Mouse (Mus musculus): ENCODE results near the gene Met. TPM values are rescaled to one million over a fixed set of nuclear protein-coding genes. Genes with fewer than 3 reads are reported as not detected.

The Met gene
- total RNA-seq (2012; rRNA removed) (0.13 and 0.34 TPM in 2 replicates), total RNA-seq (2014; rRNA removed) (0.26 and 0.39 TPM in 2 replicates), polyA plus RNA-seq (2012; ENCODE audit: insufficient read length, low read depth) (0.53 TPM in 2 replicates)

DNA sequence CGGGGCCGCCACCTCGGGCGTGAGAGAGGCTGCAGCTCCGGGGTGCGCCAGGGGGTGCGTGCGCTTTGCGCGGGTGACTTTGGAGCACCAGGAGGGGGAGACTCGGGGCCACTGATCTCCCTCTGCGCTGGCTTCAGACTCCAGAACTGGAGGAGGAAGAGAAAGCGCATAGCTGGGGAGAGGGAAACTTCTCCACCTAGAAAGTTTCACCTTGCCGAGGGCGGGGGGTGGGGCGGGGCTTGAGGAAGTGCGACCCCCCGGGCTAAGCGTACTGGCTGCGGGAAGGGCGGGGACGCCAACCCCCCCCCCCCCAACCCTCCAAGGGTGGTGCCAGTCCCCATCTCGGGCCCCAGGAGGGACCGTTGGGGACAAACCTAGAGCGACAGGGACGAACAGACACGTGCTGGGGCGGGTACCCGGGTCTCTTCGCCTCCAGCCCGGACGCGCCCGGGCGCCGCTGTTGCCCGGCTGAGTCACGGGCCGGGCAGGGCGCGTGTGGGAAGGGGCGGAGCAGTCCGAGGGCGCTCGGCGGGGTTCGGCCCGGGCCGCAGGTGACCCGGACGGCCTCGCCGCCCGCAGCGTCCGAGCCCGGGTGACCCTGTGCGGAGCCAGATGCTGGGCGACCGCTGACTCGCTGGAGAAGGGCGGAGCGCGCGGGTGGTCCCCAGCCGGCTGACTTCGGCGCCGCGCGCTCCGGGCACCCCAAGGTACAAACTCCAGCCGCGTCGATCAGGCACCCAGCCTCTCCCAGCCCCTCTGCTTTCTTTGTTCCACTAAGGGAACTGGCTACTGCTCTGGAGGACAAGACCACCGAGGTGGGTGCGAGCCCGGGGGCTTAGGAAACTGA lies at the start of gene Met:
Met (plus strand) TSS at position 367 of the 847 bp plus-strand sequence.
- DNase-seq (ENCODE audit: extremely low read depth): peak; percentile 23
- in situ Hi-C loops (cut with MboI; ENCODE audit: low pct_ligation_motif_present, low pct_unique_long_range_greater_than_20kb, low sequenced_read_pairs): no loop called here
- H3K27ac ChIP-seq (ENCODE audit: insufficient read depth, low read depth): no peak within 1 kb of the TSS

GRCm38 (mm10) chr6:17418226-17418625 lies 45.4 kb upstream of the Met start:
- H3K27ac ChIP-seq (ENCODE audit: insufficient read depth, low read depth): no peak overlapping the region
- in situ Hi-C loops (cut with MboI; ENCODE audit: low pct_ligation_motif_present, low pct_unique_long_range_greater_than_20kb, low sequenced_read_pairs) (no loop called here), dilution Hi-C loops (cut with MboI; ENCODE audit: extremely low pct_ligation_motif_present, extremely low pct_unique_long_range_greater_than_20kb, low sequenced_read_pairs) (no loop called here)
- no peak for TF ChIP-seq ZNF384 (IDR thresholded peaks at IDR 0.05; ENCODE audit: low read depth, low read length)
- TF ChIP-seq ZKSCAN1 (IDR thresholded peaks at IDR 0.05; ENCODE audit: borderline replicate concordance, low read depth, low read length): no peak
- TF ChIP-seq BHLHE40 (IDR thresholded peaks at IDR 0.05; ENCODE audit: low read depth, low read length): no peak
- TF ChIP-seq SMC3 (IDR thresholded peaks at IDR 0.05; ENCODE audit: low read depth, low read length): no peak
- TF ChIP-seq POLR2A (IDR thresholded peaks at IDR 0.05; ENCODE audit: low read depth, low read length): no peak
- TF ChIP-seq KAT2A (IDR thresholded peaks at IDR 0.05; ENCODE audit: insufficient replicate concordance, low read length): no peak
- TF ChIP-seq JUND (conservative IDR thresholded peaks at IDR 0.05; ENCODE audit: low read depth, low read length): no peak
- H3K27me3 ChIP-seq (replicated peaks): no peaks in the 10 kb centered on the region
- H3K4me1 ChIP-seq (ENCODE audit: control insufficient read depth in 1 of 2, insufficient read depth in 2 of 2): no peaks in the 10 kb centered on the region
- no peak overlapping the region for H3K4me3 ChIP-seq (replicated peaks in 1 of 3; ENCODE audit: low read depth in 2 of 3, low read length in 2 of 3, poor library complexity in 1 of 3)
- H3K36me3 ChIP-seq (replicated peaks in 1 of 2; ENCODE audit: control insufficient read depth in 1 of 2, insufficient read depth in 1 of 2, low read length in 1 of 2): no peaks in the 10 kb centered on the region
- no peak for DNase-seq (ENCODE audit: extremely low read depth)
- peak overlapping the region; percentile 29 for H3K4me2 ChIP-seq (ENCODE audit: insufficient read depth, low read depth, poor library complexity, severe bottlenecking)
- H3K9me3 ChIP-seq (replicated peaks; ENCODE audit: low read length): no peaks in the 10 kb centered on the region
- no peak overlapping the region for H3K9ac ChIP-seq (ENCODE audit: insufficient read depth, low read depth)
- no peaks in the 10 kb centered on the region for H3K79me2 ChIP-seq (replicated peaks; ENCODE audit: control insufficient read depth, extremely low read depth, insufficient read depth, poor library complexity, severe bottlenecking)

More for the DNA sequence above, at the start of gene Met:
- peak; percentile 24 for TF ChIP-seq SMC3 (IDR thresholded peaks at IDR 0.05; ENCODE audit: low read depth, low read length)
- TF ChIP-seq RCOR1 (conservative IDR thresholded peaks at IDR 0.05; ENCODE audit: low read depth, low read length): no peak
- peak; percentile 85 for TF ChIP-seq BHLHE40 (IDR thresholded peaks at IDR 0.05; ENCODE audit: low read depth, low read length)
- TF ChIP-seq CTCF (conservative IDR thresholded peaks at IDR 0.05 in 1 of 2, IDR thresholded peaks at IDR 0.05 in 1 of 2; ENCODE audit: low read depth in 2 of 2, low read length in 2 of 2): peak in 1 of 2 experiments; percentile 53; a peak in 2 of 4 replicates
- no peak for TF ChIP-seq ZKSCAN1 (IDR thresholded peaks at IDR 0.05; ENCODE audit: borderline replicate concordance, low read depth, low read length)
- peak; percentile 29 for TF ChIP-seq RAD21 (IDR thresholded peaks at IDR 0.05; ENCODE audit: low read depth, low read length)
- Histone ChIP-seq H3K79me2 (replicated peaks; ENCODE audit: control insufficient read depth, extremely low read depth, insufficient read depth, poor library complexity, severe bottlenecking) (no peaks in the 10 kb centered on the region), H3K36me3 (replicated peaks in 1 of 2; ENCODE audit: control insufficient read depth in 1 of 2, insufficient read depth in 1 of 2, low read length in 1 of 2) (no peaks in the 10 kb centered on the region), H3K4me1 (ENCODE audit: control insufficient read depth in 1 of 2, insufficient read depth in 2 of 2) (peaks cover 2 to 4% of the 10 kb centered on the region in 2 experiments; a peak in 3 of 4 replicates), H3K9ac (ENCODE audit: insufficient read depth, low read depth) (no peak within 1 kb of the TSS), H3K4me2 (ENCODE audit: insufficient read depth, low read depth, poor library complexity, severe bottlenecking) (peak within 1 kb of the TSS; percentile 86), H3K9me3 (replicated peaks; ENCODE audit: low read length) (no peaks in the 10 kb centered on the region), H3K4me3 (replicated peaks in 1 of 3; ENCODE audit: low read depth in 2 of 3, low read length in 2 of 3, poor library complexity in 1 of 3) (peak within 1 kb of the TSS in 2 of 3 experiments; percentile 41 to 51), H3K27me3 (replicated peaks) (peaks cover 2% of the 10 kb centered on the region)
- dilution Hi-C loops (cut with MboI; ENCODE audit: extremely low pct_ligation_motif_present, extremely low pct_unique_long_range_greater_than_20kb, low sequenced_read_pairs): no loop called here

GRCm38 (mm10) chr6:17422432-17422831 lies 41.2 kb upstream of the Met start:
- H3K9me3 ChIP-seq (replicated peaks; ENCODE audit: low read length): no peaks in the 10 kb centered on the region
- no peak for DNase-seq (ENCODE audit: extremely low read depth)
- H3K4me2 ChIP-seq (ENCODE audit: insufficient read depth, low read depth, poor library complexity, severe bottlenecking): no peak overlapping the region
- H3K27ac ChIP-seq (ENCODE audit: insufficient read depth, low read depth): no peak overlapping the region
- no peak overlapping the region for H3K4me3 ChIP-seq (replicated peaks in 1 of 3; ENCODE audit: low read depth in 2 of 3, low read length in 2 of 3, poor library complexity in 1 of 3)
- in situ Hi-C loops (cut with MboI; ENCODE audit: low pct_ligation_motif_present, low pct_unique_long_range_greater_than_20kb, low sequenced_read_pairs): no loop called here
- H3K36me3 ChIP-seq (replicated peaks in 1 of 2; ENCODE audit: control insufficient read depth in 1 of 2, insufficient read depth in 1 of 2, low read length in 1 of 2): no peaks in the 10 kb centered on the region
- no peaks in the 10 kb centered on the region for H3K27me3 ChIP-seq (replicated peaks)
- TF ChIP-seq MXI1 (IDR thresholded peaks at IDR 0.05; ENCODE audit: low read depth, low read length) (no peak), POLR2AphosphoS2 (IDR thresholded peaks at IDR 0.05; ENCODE audit: low read depth, low read length) (no peak), USF1 (IDR thresholded peaks at IDR 0.05; ENCODE audit: low read depth, low read length) (no peak), ELF1 (IDR thresholded peaks at IDR 0.05; ENCODE audit: low read depth, low read length) (no peak), BHLHE40 (IDR thresholded peaks at IDR 0.05; ENCODE audit: low read depth, low read length) (no peak), IRF4 (IDR thresholded peaks at IDR 0.05; ENCODE audit: low read depth, low read length) (no peak), MYC (IDR thresholded peaks at IDR 0.05; ENCODE audit: low read depth, low read length) (no peak), ZMIZ1 (IDR thresholded peaks at IDR 0.05; ENCODE audit: low read depth, low read length) (no peak), CTCF (conservative IDR thresholded peaks at IDR 0.05 in 1 of 2, IDR thresholded peaks at IDR 0.05 in 1 of 2; ENCODE audit: low read depth in 2 of 2, low read length in 2 of 2) (no peak), GABPA (IDR thresholded peaks at IDR 0.05; ENCODE audit: insufficient replicate concordance, low read depth, low read length) (no peak), EP300 (IDR thresholded peaks at IDR 0.05; ENCODE audit: low read length) (no peak), JUND (conservative IDR thresholded peaks at IDR 0.05; ENCODE audit: low read depth, low read length) (no peak), RCOR1 (conservative IDR thresholded peaks at IDR 0.05; ENCODE audit: low read depth, low read length) (no peak)
- no peaks in the 10 kb centered on the region for H3K79me2 ChIP-seq (replicated peaks; ENCODE audit: control insufficient read depth, extremely low read depth, insufficient read depth, poor library complexity, severe bottlenecking)
- H3K9ac ChIP-seq (ENCODE audit: insufficient read depth, low read depth): no peak overlapping the region
- dilution Hi-C loops (cut with MboI; ENCODE audit: extremely low pct_ligation_motif_present, extremely low pct_unique_long_range_greater_than_20kb, low sequenced_read_pairs): no loop called here
- no peaks in the 10 kb centered on the region for H3K4me1 ChIP-seq (ENCODE audit: control insufficient read depth in 1 of 2, insufficient read depth in 2 of 2)
